Mouse (Mus musculus): ENCODE data around the gene Kncn.

The Kncn gene

GRCm38 (mm10) chr4:115884022-115884421 lies at the start of gene Kncn:
Kncn (plus strand) TSS chr4:115884400.
- no peak for DNase-seq (ENCODE audit: low spot score in 2 of 2)

- DNase-seq (ENCODE audit: low spot score in 2 of 2) = no peak
These were observed 48.6 kb upstream of the Kncn start for GRCm38 (mm10) chr4:115835576-115835975.

DNA sequence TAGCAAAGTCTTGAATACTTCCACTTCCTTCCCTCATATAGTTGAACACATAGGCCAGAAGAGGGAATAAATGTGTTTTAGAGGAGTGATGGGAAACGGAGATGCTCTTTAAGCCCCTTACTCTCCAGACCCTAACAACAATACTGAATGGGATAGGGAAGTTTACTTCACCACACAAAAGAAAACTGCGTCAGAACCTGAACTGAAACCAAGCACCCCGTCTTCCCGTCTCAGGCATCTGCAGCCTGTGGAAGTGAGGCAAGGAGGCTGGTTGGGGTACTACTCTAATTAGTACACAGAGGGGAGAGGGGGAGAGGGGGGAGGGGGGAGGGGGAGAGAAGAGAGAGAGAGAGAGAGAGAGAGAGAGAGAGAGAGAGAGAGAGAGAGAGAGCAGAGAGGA lies 46.0 kb upstream of the Kncn start:
- DNase-seq (ENCODE audit: low spot score in 2 of 2) = no peak

DNA sequence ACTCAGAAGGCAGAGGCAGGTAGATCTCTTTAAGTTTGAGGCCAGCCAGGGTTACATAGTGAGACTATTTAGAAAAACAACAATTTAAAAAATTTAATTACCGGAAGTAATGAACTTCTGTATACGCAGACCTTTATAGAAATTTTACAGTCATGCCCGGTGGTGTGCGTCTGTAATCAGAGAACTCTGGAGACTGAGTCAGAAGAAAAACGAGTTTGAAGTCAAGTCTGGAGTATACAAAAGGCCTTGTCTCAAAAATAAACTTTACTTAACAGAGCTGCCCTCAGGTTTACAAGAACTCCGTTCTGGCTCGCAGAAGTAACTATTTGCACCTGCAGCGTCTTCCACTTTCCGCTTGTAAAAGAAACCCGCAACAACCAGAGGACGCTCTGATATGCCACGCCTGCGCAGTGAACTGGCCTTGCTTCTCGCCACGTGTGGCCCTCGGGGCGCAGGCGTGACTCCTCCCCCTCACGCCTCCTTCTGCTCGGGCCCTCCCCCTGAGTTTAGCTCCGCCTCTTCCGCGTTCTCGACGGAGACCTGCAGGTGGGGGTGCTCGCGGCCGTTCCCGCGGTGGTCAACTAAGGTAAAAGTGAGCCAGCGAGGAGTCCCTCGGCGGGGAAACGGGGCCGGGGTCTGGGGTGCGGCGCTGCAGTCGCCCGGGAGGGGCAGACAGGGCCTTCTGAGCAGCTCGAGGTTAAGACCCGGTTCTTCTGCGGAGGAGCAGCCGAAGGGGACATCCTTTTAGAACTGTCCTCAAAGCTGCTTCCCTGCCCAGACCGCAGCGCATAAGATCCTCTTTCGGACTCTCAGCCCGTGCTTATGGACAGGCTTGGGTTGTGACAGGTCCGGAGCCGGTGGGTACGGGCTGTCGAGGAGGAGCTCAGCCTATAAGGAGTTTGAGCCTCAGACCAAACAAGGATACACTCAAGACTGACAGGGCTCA lies 45.2 kb upstream of the Kncn start, which contains the start of gene Mknk1:
Gene Mknk1 (plus strand): TSS at position 503 of the 946 bp plus-strand sequence.
- peak; percentile 89 to 93 for DNase-seq (ENCODE audit: low spot score in 2 of 2)

- DNase-seq (ENCODE audit: low spot score in 2 of 2) = no peak
These were observed 44.2 kb upstream of the Kncn start for GRCm38 (mm10) chr4:115839956-115840355.

DNA sequence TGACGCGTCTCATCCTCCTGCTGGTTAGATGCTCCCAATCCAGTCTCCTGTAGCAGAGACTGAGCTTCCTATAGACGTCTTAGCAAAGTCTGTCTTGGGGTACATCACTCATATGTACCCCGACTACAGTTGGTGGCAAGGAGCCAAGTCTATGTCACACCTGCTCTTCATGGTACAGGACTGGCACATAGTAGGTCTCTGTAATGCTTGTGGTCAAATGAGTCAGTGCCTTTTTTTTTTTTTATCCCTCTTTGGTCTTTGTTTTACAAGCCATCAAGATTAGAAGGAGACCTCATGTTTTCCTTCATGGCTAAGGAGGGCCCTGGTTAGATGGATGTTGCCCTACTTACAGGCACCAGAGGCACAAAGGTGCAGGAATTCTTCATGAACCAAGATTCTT lies 43.4 kb upstream of the Kncn start:
- DNase-seq (ENCODE audit: low spot score in 2 of 2) = no peak

GRCm38 (mm10) chr4:115846656-115847055 lies 37.5 kb upstream of the Kncn start:
- no peak for DNase-seq (ENCODE audit: low spot score in 2 of 2)

DNA sequence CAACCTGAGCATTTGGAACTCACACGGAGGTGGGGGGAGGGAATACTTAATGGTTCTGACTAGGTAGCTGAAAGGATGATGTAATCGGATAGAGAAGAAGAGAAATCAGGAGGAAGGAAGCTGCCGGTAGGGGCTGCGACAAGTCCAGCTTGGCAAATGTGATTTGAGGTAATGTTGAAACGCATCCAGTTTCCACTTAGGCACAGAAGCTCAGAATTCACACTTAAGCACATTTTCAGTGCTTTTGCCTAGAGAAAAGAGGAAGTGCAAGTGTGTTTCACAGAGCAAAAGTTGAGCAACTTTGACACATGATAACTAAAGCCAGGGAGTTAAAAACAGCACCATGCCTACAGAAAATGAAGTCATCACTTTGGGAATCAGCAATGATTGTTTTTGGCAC lies 36.8 kb upstream of the Kncn start:
- peak in 1 of 2 experiments; percentile 41 for DNase-seq (ENCODE audit: low spot score in 2 of 2)

DNA sequence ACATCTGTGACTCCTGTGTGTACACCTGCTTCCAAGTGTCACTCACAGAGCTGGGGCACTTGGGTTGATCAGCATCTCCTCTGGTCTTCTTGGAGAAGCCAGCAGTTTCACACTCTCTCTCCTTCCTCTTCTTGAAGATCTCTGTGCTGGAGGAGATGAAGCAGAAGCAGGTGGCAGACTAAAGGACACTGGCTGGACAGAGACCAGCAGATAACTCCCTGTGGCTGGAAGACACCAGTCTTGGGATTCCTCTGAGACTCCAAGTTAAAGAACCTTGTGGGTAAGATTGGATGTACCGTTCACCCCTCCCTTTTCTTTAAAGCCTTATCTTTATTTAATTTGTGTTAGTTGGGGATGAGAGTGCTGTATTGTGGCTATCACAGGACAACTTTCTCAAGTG lies 36.1 kb upstream of the Kncn start:
- no peak for DNase-seq (ENCODE audit: low spot score in 2 of 2)

- no peak for DNase-seq (ENCODE audit: low spot score in 2 of 2)
These were observed 35.1 kb upstream of the Kncn start for GRCm38 (mm10) chr4:115848990-115849677.

GRCm38 (mm10) chr4:115850111-115850510 lies 34.1 kb upstream of the Kncn start:
- DNase-seq (ENCODE audit: low spot score in 2 of 2) = no peak

DNA sequence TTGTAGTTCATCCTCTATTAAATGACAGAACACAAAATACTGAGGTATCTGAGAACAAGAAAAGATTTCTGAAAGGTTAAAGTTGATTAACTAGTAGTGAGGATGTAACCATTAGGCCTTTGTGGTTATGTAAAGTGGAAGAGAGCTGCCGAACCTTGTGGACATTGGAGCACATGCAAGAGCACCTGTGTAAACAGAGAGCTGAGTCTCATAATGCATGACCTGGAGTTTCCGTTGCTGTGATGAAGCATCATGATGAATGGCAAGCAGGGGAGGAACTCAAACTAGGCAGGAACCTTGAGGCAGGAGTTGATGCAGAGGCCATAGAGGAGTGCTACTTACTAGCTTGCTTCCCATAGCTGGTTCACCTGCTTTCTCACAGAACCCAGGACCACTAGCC lies 33.6 kb upstream of the Kncn start:
- no peak for DNase-seq (ENCODE audit: low spot score in 2 of 2)

- DNase-seq (ENCODE audit: low spot score in 2 of 2) = no peak
These were observed 32.6 kb upstream of the Kncn start for GRCm38 (mm10) chr4:115851569-115851968.

DNA sequence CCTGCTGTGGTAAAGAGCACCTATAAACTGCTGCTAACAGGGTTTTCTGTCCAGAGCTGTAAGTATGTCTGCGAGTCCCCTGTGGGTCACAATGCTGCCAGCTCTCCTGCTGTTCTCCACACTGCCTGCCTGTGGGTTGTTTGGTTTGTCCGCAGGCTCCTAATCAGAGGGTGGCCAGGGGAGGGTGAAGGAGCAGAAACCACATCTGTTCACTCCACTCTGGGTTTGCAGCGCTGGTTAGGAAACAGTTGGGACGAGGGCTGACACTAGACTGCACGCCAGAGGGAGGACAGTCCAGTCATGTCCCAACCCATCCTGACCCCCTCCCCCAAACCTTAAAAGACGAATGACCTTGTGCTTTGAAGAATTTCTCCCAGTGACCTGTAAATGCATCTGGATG lies 29.1 kb upstream of the Kncn start:
- no peak for DNase-seq (ENCODE audit: low spot score in 2 of 2)

DNA sequence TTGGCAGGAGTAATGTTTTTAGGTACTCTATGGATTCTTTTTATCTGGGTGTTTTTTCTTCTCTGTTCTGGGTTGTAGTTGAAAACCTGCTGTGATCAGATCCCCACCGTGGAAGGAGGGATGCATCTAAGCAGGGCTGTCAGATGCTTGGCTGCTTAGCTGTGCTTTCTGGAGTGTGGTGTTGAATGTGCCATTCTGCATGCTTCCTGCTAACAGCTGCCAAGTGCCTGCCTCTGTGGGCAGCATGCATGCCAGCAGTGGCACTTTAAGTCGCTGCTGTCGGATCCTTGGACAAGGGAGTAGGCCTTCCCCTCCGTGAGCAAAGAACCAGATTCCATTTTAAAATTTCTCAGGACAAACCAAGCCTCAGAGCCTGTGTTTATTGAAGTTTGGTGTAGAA lies 28.6 kb upstream of the Kncn start:
- DNase-seq (ENCODE audit: low spot score in 2 of 2) = no peak

DNA sequence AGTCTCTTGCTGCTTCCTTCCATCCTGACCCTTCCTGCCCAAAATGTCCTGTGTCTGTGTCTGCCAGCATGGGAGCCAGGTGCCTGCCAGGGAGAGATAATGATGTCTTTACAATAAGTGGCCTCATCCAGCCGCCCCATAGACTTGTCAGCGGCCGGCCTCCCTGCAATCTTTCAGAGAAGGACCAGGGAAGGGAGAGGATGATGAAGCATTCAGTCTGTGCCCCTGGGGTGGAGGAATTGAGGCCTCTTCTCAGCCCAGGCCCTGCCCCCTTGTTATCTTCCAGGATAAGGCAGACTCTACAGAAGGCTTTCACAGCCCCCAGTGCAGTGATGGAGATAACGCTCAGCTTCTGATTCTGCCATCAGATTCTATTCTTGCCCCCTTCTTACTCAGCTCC lies 27.9 kb upstream of the Kncn start:
- no peak for DNase-seq (ENCODE audit: low spot score in 2 of 2)

GRCm38 (mm10) chr4:115857293-115857883 lies 26.8 kb upstream of the Kncn start:
- no peak for DNase-seq (ENCODE audit: low spot score in 2 of 2)

GRCm38 (mm10) chr4:115863352-115863751 lies 20.8 kb upstream of the Kncn start:
- no peak for DNase-seq (ENCODE audit: low spot score in 2 of 2)

DNA sequence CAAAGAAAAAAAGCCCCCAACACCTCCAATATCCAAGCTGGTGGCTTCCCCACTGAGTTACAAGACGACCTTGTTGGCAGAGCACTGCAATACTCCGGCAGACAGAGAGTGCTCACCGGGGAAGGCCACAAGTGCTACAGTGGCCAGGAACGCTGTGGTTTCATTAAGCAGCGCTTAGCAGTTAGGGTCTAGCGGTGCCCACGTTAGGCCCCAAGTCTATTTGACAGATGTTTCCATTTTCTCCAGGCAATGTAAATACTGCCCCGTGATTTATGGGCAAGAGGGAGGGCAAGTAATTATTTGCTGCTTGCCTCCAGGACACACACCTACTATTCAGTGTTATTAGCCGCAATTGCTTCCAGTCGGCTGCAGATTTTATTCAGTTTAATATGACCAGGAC lies 20.3 kb upstream of the Kncn start:
- no peak for DNase-seq (ENCODE audit: low spot score in 2 of 2)

- no peak for DNase-seq (ENCODE audit: low spot score in 2 of 2)
These were observed 14.5 kb upstream of the Kncn start for GRCm38 (mm10) chr4:115869512-115870210.

DNA sequence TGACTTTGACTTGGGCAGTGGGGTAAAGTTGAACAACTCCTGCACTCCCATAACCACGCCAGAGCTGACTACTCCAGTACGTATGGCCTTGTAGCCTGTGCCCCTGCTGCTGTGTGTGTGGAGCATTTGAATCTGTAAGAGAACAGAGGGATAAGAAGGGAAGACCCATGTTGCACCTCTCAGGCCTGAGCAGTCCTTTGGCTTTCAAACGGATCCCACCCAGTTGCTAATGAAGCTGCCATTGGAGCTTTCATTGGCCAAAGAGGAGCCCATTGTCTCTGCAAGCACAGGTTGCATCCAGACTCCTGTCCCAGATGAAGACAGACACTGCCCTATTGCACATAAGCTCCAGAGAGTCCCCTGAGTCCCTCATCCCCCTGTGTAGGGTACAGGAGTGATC lies 11.0 kb upstream of the Kncn start:
- no peak for DNase-seq (ENCODE audit: low spot score in 2 of 2)

GRCm38 (mm10) chr4:115878216-115878678 lies 6.0 kb upstream of the Kncn start:
- DNase-seq (ENCODE audit: low spot score in 2 of 2) = no peak
